Mouse (Mus musculus): ENCODE data around the gene Zfp985.

- TF ChIP-seq POLR2A (IDR thresholded peaks at IDR 0.05; ENCODE audit: low read depth, low read length) (no peak), CTCF (IDR thresholded peaks at IDR 0.05; ENCODE audit: borderline replicate concordance, insufficient read depth, low read length) (no peak)
These were observed 52.4 kb downstream of the Zfp985 start for GRCm38 (mm10) chr4:147605521-147605920.
